Mouse (Mus musculus): Measurements from ENCODE around the gene Cyp2w1.

GRCm38 (mm10) chr5:139333301-139334013, 19.0 kb upstream of the Cyp2w1 start:
- no peak for TF ChIP-seq CTCF (IDR thresholded peaks at IDR 0.05; ENCODE audit: low read depth)
- TF ChIP-seq EP300 (IDR thresholded peaks at IDR 0.05; ENCODE audit: low read depth): no peak

Data from liver, postnatal 0 days (tissue).